ENCODE assay signal across 8 mouse cellular contexts in the genomic region with DNA sequence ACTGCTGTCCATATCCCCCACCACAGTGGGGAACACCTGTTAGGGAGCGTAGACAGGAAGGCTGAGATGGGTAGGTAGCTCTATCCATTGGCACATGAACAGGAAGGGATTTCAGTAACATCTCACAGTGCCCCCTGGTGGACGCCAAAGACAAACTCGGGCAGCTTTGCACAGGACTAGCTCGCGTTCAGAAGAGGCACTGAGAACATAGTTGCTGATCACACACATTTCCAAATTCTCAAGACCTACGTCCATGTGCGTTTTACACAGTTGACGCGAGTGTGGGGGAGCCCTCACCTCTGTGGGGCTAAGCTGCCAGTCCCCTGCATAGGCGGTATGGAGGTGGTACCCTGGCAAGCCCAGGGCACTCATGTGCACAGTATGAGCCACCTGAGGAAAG. TPM values are rescaled to one million over a fixed set of nuclear protein-coding genes. Genes with fewer than 3 reads are reported as not detected.
DNase-seq lines count a peak whose midpoint lies in the region; ATAC-seq lines count a peak whose summit lies in the region.

No protein-coding gene starts in this region.

- peaks cover 8 to 22% of the 10 kb centered on the region in 2 experiments for H3K4me1 ChIP-seq in heart, embryonic 14.5 days (ENCODE audit: control insufficient read depth in 2 of 2, insufficient read depth in 2 of 2, low read length in 2 of 2)
- peaks cover 31% of the 10 kb centered on the region for H3K4me1 ChIP-seq in liver, embryonic 13.5 days (replicated peaks)
- H3K4me1 ChIP-seq in stomach, embryonic 15.5 days = peaks cover 10% of the 10 kb centered on the region

- 0 out of 2 replicates have a peak overlapping the region, but pooled peaks have one; percentile 80 for H3K9ac ChIP-seq in heart, embryonic 14.5 days (ENCODE audit: low read length)
- H3K9ac ChIP-seq in liver, embryonic 13.5 days = peak overlapping the region; percentile 65
- H3K9ac ChIP-seq in stomach, embryonic 15.5 days = no peak overlapping the region

- H3K4me2 ChIP-seq in heart, embryonic 14.5 days (ENCODE audit: low read length) = peak overlapping the region; percentile 87
- peak overlapping the region; percentile 85 for H3K4me2 ChIP-seq in liver, embryonic 13.5 days
- peak overlapping the region; percentile 84 for H3K4me2 ChIP-seq in stomach, embryonic 15.5 days

- H3K27me3 ChIP-seq in heart, embryonic 14.5 days (ENCODE audit: control insufficient read depth, insufficient read depth, low read length) = no peaks in the 10 kb centered on the region
- H3K27me3 ChIP-seq in liver, embryonic 13.5 days = no peaks in the 10 kb centered on the region
- H3K27me3 ChIP-seq in stomach, embryonic 15.5 days (replicated peaks) = no peaks in the 10 kb centered on the region

- no peak for ATAC-seq in heart, embryonic 14.5 days (ENCODE audit: insufficient number of reproducible peaks, insufficient read depth, low FRiP score, low read depth)
- peak; percentile 6; the same call in 1 of the 2 replicates for ATAC-seq in liver, embryonic 13.5 days (ENCODE audit: low read depth)
- peak; percentile 6; the same call in 1 of the 2 replicates for ATAC-seq in stomach, embryonic 15.5 days (ENCODE audit: insufficient read depth, low FRiP score, low read depth)

- peaks cover 32% of the 10 kb centered on the region for H3K36me3 ChIP-seq in heart, embryonic 14.5 days (ENCODE audit: control insufficient read depth, insufficient read depth, low read length)
- H3K36me3 ChIP-seq in liver, embryonic 13.5 days = peaks cover 26% of the 10 kb centered on the region
- H3K36me3 ChIP-seq in stomach, embryonic 15.5 days = peaks cover 6% of the 10 kb centered on the region; the same call in 1 of the 2 replicates

- WGBS in heart, embryonic 14.5 days = 9% methylated on average over 10 of the region's 10 CpGs
- WGBS in liver, embryonic 13.5 days (ENCODE audit: insufficient replicate concordance) = 7% methylated on average over 10 of the region's 10 CpGs
- 7% methylated on average over 10 of the region's 10 CpGs for WGBS in stomach, embryonic 15.5 days

- no peaks in the 10 kb centered on the region for H3K9me3 ChIP-seq in heart, embryonic 14.5 days (ENCODE audit: control insufficient read depth, low read length)
- no peaks in the 10 kb centered on the region for H3K9me3 ChIP-seq in liver, embryonic 13.5 days (replicated peaks)
- H3K9me3 ChIP-seq in stomach, embryonic 15.5 days = no peaks in the 10 kb centered on the region

- peak overlapping the region; percentile 13 to 49; a peak in 2 of 4 replicates for H3K4me3 ChIP-seq in heart, embryonic 14.5 days (ENCODE audit: control insufficient read depth in 1 of 2, insufficient read depth in 1 of 2, low read depth in 1 of 2, low read length in 2 of 2)
- H3K4me3 ChIP-seq in liver, embryonic 13.5 days (replicated peaks) = peak overlapping the region; percentile 68
- peak overlapping the region; percentile 59; the same call in 1 of the 2 replicates for H3K4me3 ChIP-seq in stomach, embryonic 15.5 days (replicated peaks)

- DNase-seq in CD8-positive naive resting alpha-beta T cell, adult 2 months (ENCODE audit: low read depth in 2 of 2, low spot score in 2 of 2) = peak; percentile 68 to 77
- DNase-seq in c-Kit-negative CD71-positive TER-119-positive erythroid progenitor cells, embryonic 14.5 days (ENCODE audit: low read depth, low spot score) = peak; percentile 74
- peak; percentile 31 for DNase-seq in fibroblast of lung, adult 2 months (ENCODE audit: low read depth)
- DNase-seq in kidney, postnatal 25 days = peak; percentile 88 to 93
- peak; percentile 74 for DNase-seq in liver, embryonic 13.5 days
- DNase-seq in neural tube, embryonic 10.5 days (ENCODE audit: extremely low spot score, low spot score) = peak; percentile 87

- 0 out of 4 replicates have a peak overlapping the region, but pooled peaks of 1 of the 2 experiments have one; percentile 46 for H3K27ac ChIP-seq in heart, embryonic 14.5 days (replicated peaks in 1 of 2; ENCODE audit: control insufficient read depth in 1 of 2, insufficient read depth in 1 of 2, low read depth in 2 of 2, low read length in 2 of 2)
- H3K27ac ChIP-seq in liver, embryonic 13.5 days = peak overlapping the region; percentile 64
- no peak overlapping the region for H3K27ac ChIP-seq in stomach, embryonic 15.5 days

RNA-seq across cellular contexts. Expression of a gene that starts 1.4 kb away (rescaled TPM):
- 54.2 and 58.4 TPM in 2 replicates for polyA plus RNA-seq in heart, embryonic 14.5 days (2014; fragmentation: Nextera tagmentation; extraction: Ambion mirVana)
- polyA plus RNA-seq in liver, embryonic 13.5 days (2015; fragmentation: Nextera tagmentation; extraction: Ambion mirVana) = 19.3 and 21.4 TPM in 2 replicates
- 22.4 and 29.0 TPM in 2 replicates for polyA plus RNA-seq in stomach, embryonic 15.5 days (2015; fragmentation: Nextera tagmentation; extraction: Ambion mirVana)

RNA-seq across cellular contexts. Expression of a gene that starts 4.0 kb away (rescaled TPM):
- polyA plus RNA-seq in heart, embryonic 14.5 days (2014; fragmentation: Nextera tagmentation; extraction: Ambion mirVana) = 5.3 TPM in 2 replicates
- 3,578 and 3,897 TPM in 2 replicates for polyA plus RNA-seq in liver, embryonic 13.5 days (2015; fragmentation: Nextera tagmentation; extraction: Ambion mirVana)
- 158 and 523 TPM in 2 replicates for polyA plus RNA-seq in stomach, embryonic 15.5 days (2015; fragmentation: Nextera tagmentation; extraction: Ambion mirVana)

RNA-seq across cellular contexts. Expression of a gene that starts 7.1 kb away (rescaled TPM):
- 0.28 and 0.32 TPM in 2 replicates for polyA plus RNA-seq in heart, embryonic 14.5 days (2014; fragmentation: Nextera tagmentation; extraction: Ambion mirVana)
- polyA plus RNA-seq in liver, embryonic 13.5 days (2015; fragmentation: Nextera tagmentation; extraction: Ambion mirVana) = 0.39 and 0.52 TPM in 2 replicates
- 1.6 and 2.0 TPM in 2 replicates for polyA plus RNA-seq in stomach, embryonic 15.5 days (2015; fragmentation: Nextera tagmentation; extraction: Ambion mirVana)

RNA-seq across cellular contexts. Expression of a gene that starts 13.3 kb away (rescaled TPM):
- polyA plus RNA-seq in heart, embryonic 14.5 days (2014; fragmentation: Nextera tagmentation; extraction: Ambion mirVana) = 30.1 and 37.7 TPM in 2 replicates
- 68.2 and 69.6 TPM in 2 replicates for polyA plus RNA-seq in liver, embryonic 13.5 days (2015; fragmentation: Nextera tagmentation; extraction: Ambion mirVana)
- polyA plus RNA-seq in stomach, embryonic 15.5 days (2015; fragmentation: Nextera tagmentation; extraction: Ambion mirVana) = 72.6 and 82.0 TPM in 2 replicates

RNA-seq across cellular contexts. Expression of a gene that starts 24.8 kb away (rescaled TPM):
- polyA plus RNA-seq in heart, embryonic 14.5 days (2014; fragmentation: Nextera tagmentation; extraction: Ambion mirVana) = 58.8 TPM in 2 replicates
- polyA plus RNA-seq in liver, embryonic 13.5 days (2015; fragmentation: Nextera tagmentation; extraction: Ambion mirVana) = 1.5 and 1.8 TPM in 2 replicates
- polyA plus RNA-seq in stomach, embryonic 15.5 days (2015; fragmentation: Nextera tagmentation; extraction: Ambion mirVana) = 29.8 and 32.8 TPM in 2 replicates

Comparison
In these comparisons a context has a peak if more than half of its experiments do, and no peak if none do; other contexts are left out.
1. DNase-seq: peak in every context shown above with its lines; median percentile 90 in kidney, postnatal 25 days; 87 in neural tube, embryonic 10.5 days; 74 in c-Kit-negative CD71-positive TER-119-positive erythroid progenitor cells, embryonic 14.5 days; 74 in liver, embryonic 13.5 days; 72 in CD8-positive naive resting alpha-beta T cell, adult 2 months; 31 in fibroblast of lung, adult 2 months.
2. RNA of a gene that starts 4.0 kb away (polyA plus RNA-seq): 3,578 to 3,897 TPM in liver, embryonic 13.5 days and 158 to 523 TPM in stomach, embryonic 15.5 days; 5.3 TPM in heart, embryonic 14.5 days; every median in the first group is over 10 times any median in the second.
3. Peak in every context shown above with its lines, with median percentiles within 50 percentile points of each other: H3K4me2 ChIP-seq and H3K4me3 ChIP-seq.